Mouse (Mus musculus) lung, postnatal 0 days (tissue): ENCODE results near the gene Crebbp. TPM values are rescaled to one million over a fixed set of nuclear protein-coding genes. Genes with fewer than 3 reads are reported as not detected.

Experiments used
- ATAC-seq: fragments of 200-750 bp; cut with Nextera tagmentation; 2 replicates; pipeline ENCODE4 v1.8.0; 2017; ENCODE audit warnings: moderate library complexity
- DNase-seq: peaks from one replicate; pipeline ENCODE4 v3.0.0-alpha.2; 2016; ENCODE audit warnings: low spot score
- H3K27ac ChIP-seq: fragments of 300-500 bp; sonication (generic); 2 replicates; pipeline ENCODE4 v1.5.1; 2014; ENCODE audit warnings: antibody characterized with exemption, mild to moderate bottlenecking, low read length, mixed read lengths
- H3K27me3 ChIP-seq: fragments of 300-500 bp; sonication (generic); replicated peaks from 2 replicates; pipeline ENCODE4 v1.6.1; 2014; ENCODE audit warnings: low read length, mixed read lengths; ENCODE audit not compliant: insufficient read depth
- H3K36me3 ChIP-seq: fragments of 300-500 bp; sonication (generic); 2 replicates; pipeline ENCODE4 v1.6.1; 2014; ENCODE audit warnings: low read length, mixed read lengths; ENCODE audit not compliant: insufficient read depth
- H3K4me1 ChIP-seq: fragments of 300-500 bp; sonication (generic); 2 replicates; pipeline ENCODE4 v1.6.1; 2014; ENCODE audit warnings: antibody characterized with exemption, low read depth, low read length, mixed read lengths; ENCODE audit not compliant: insufficient read depth
- H3K4me2 ChIP-seq: fragments of 300-500 bp; sonication (generic); replicated peaks from 2 replicates; pipeline ENCODE4 v1.6.1; 2014; ENCODE audit warnings: low read depth, mild to moderate bottlenecking, low read length, moderate library complexity, mixed read lengths
- H3K4me3 ChIP-seq: fragments of 300-500 bp; sonication (generic); 2 replicates; pipeline ENCODE4 v1.5.1; 2014; ENCODE audit warnings: low read depth, low read length
- H3K9ac ChIP-seq: fragments of 300-500 bp; sonication (generic); replicated peaks from 2 replicates; pipeline ENCODE4 v1.6.1; 2014; ENCODE audit warnings: low read depth, mild to moderate bottlenecking
- H3K9me3 ChIP-seq: fragments of 300-500 bp; sonication (generic); 2 replicates; pipeline ENCODE4 v1.6.1; 2016; ENCODE audit warnings: low read length, mixed read lengths
- CTCF ChIP-seq: IDR thresholded peaks from 2 replicates; pipeline ENCODE4 v1.5.1; 2016; ENCODE audit warnings: antibody characterized with exemption, mild to moderate bottlenecking
- EP300 ChIP-seq: IDR thresholded peaks from 2 replicates; pipeline ENCODE4 v1.6.1; 2016; ENCODE audit warnings: antibody characterized with exemption, mild to moderate bottlenecking, control low read depth
- WGBS: fragments of 180-500 bp; shearing (Covaris S2); extraction: QIAGEN DNeasy Blood & Tissue Kit; methylation state at CpG from one replicate; pipeline ENCODE4 v1.1.7; 2014; 5-methylcytosine and 5-hydroxymethylcytosine counted together
- polyA plus RNA-seq: library from polyadenylated mRNA; unstranded; fragments of >200 nt; fragmentation: Nextera tagmentation; extraction: Ambion mirVana; gene quantifications from 2 replicates; pipeline ENCODE4 v1.2.1, GENCODE M21; 2015

Gene Crebbp
- polyA plus RNA-seq, 1 experiment from 2014 or later = 24.7 TPM

DNA sequence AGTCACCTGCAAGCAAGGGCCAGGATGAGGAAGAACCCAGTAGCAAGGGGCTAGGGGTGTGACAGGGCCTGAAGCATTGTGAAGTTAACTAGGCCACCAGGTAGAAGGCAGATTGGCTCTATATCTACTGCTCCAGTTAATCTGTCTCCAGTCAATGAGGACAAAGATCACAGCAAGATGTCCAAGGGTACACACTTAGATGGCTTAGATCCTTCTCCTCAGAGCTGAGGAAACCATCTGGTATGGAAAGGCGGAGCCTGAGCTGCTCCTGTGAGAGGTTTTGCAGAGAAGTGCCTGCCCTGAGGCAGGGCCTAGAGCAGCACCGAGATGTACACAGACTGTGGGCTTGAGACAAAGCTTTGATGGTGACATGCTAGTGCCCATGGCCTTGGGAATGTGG lies 169.7 kb downstream of the Crebbp start:
- no peak overlapping the region for H3K9ac ChIP-seq
- ATAC-seq (no peak), DNase-seq (no peak)
- no peak overlapping the region for H3K4me2 ChIP-seq
- H3K36me3 ChIP-seq = 0 out of 2 replicates have a peak, but pooled peaks cover 11% of the 10 kb centered on the region
- TF ChIP-seq CTCF (no peak), EP300 (no peak)
- H3K4me3 ChIP-seq = no peak overlapping the region
- H3K27ac ChIP-seq = no peak overlapping the region
- WGBS = 94% methylated on average over 2 of the region's 2 CpGs
- H3K4me1 ChIP-seq = no peaks in the 10 kb centered on the region
- no peaks in the 10 kb centered on the region for H3K27me3 ChIP-seq
- H3K9me3 ChIP-seq = no peaks in the 10 kb centered on the region

DNA sequence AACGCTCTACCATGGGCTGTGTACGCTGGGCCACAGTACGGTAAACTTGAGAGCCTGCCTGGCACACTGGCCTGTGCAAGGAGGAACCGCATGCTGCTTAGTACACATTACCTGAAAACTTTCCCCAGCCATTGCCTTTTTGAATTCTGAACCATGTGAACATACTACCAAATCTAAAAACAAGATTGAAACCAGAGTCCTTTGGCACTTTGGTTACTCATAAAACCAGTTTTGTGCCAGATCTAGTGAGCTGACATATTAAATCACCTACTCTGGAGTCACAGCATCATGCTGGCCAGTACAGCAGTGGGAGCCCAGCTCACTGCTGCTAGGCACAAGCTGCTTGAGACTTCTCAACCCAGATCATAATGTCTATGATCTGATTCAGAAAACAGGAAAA lies 172.2 kb downstream of the Crebbp start:
- Histone ChIP-seq H3K4me3 (no peak overlapping the region), H3K27me3 (no peaks in the 10 kb centered on the region), H3K4me2 (no peak overlapping the region), H3K4me1 (no peaks in the 10 kb centered on the region), H3K27ac (no peak overlapping the region), H3K36me3 (peaks cover 5% of the 10 kb centered on the region; the same call in 1 of the 2 replicates), H3K9ac (no peak overlapping the region), H3K9me3 (no peaks in the 10 kb centered on the region)
- no peak for DNase-seq
- ATAC-seq = no peak
- no peak for TF ChIP-seq EP300
- no peak for TF ChIP-seq CTCF
- WGBS = 99% methylated on average over 4 of the region's 4 CpGs

DNA sequence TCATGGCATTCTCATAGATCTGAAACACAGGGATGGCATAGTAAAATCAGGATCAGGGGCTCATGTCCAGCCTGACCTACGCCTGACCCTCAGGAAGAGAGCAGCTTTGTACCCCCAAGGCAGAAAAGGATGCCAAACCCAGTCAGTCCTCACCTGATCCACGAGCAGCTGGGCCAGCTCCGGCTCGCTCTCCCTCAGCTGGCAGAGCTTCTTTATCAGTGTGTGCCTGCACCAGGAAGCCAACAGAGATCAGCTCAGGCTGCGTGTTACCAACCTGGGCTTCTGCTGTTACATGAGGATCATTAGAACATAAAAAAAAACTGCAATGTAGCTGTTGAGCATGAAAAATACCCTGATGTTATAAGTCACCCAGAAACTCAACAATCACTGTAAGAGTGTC lies 173.6 kb downstream of the Crebbp start:
- no peak overlapping the region for H3K4me2 ChIP-seq
- H3K4me1 ChIP-seq = no peaks in the 10 kb centered on the region
- peaks cover 5% of the 10 kb centered on the region; the same call in 1 of the 2 replicates for H3K36me3 ChIP-seq
- no peak overlapping the region for H3K4me3 ChIP-seq
- H3K27ac ChIP-seq = no peak overlapping the region
- WGBS = 86% methylated on average over 5 of the region's 5 CpGs
- no peak for ATAC-seq
- H3K9ac ChIP-seq = no peak overlapping the region
- H3K9me3 ChIP-seq = no peaks in the 10 kb centered on the region
- H3K27me3 ChIP-seq = no peaks in the 10 kb centered on the region
- no peak for DNase-seq
- TF ChIP-seq CTCF = no peak
- TF ChIP-seq EP300 = no peak

DNA sequence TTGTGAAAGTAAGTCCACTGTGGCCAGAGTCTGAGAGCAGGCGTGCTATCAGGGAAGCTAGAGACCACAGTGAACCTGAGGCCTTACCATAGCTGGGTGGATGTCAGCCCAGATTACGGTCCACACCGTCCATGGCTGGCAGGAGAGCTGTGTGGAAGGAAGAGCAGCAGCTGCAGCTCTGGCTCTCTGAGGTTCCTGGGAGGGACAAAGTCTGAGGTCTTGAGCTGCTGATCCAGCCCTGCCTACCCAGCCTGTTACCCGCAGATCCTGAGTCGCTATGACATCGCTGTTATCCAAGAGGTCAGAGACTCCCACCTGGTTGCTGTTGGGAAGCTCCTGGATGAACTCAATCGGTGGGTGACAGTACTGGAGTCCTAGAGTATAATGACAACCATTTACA lies 176.1 kb downstream of the Crebbp start:
- Histone ChIP-seq H3K36me3 (no peaks in the 10 kb centered on the region; the same call in 1 of the 2 replicates), H3K27me3 (no peaks in the 10 kb centered on the region), H3K4me3 (no peak overlapping the region), H3K9me3 (no peaks in the 10 kb centered on the region), H3K4me2 (no peak overlapping the region), H3K27ac (no peak overlapping the region), H3K4me1 (no peaks in the 10 kb centered on the region), H3K9ac (no peak overlapping the region)
- ATAC-seq (no peak), DNase-seq (no peak)
- TF ChIP-seq CTCF (no peak), EP300 (no peak)
- WGBS = 96% methylated on average over 7 of the region's 7 CpGs

DNA sequence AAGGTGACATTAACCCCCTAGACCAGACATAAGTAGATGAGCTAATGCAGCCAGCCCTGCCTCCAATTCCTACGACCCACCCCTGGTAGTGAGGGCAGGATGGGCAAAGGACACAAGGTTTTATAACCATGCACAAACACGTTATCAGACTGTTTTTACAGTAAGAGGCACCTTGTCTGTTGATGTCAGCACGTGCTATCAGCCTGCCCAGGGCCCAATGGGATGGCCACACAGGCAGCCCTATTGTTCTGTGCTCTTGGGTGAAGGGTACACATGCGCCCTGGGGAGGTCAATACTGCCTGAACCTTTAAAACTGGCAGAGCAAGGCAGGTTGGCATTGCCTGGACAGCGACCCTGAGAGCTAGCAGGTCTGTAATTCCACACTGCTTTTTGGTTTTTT lies 177.0 kb downstream of the Crebbp start, which contains the start of gene Dnase1:
Gene Dnase1, plus strand, starts transcription at position 136 of the 400 bp plus-strand sequence.
- no peaks in the 10 kb centered on the region for H3K27me3 ChIP-seq
- H3K9me3 ChIP-seq = no peaks in the 10 kb centered on the region
- no peak within 1 kb of the TSS for H3K4me2 ChIP-seq
- no peaks in the 10 kb centered on the region; the same call in 1 of the 2 replicates for H3K36me3 ChIP-seq
- H3K4me3 ChIP-seq = no peak within 1 kb of the TSS
- no peak within 1 kb of the TSS for H3K27ac ChIP-seq
- TF ChIP-seq EP300 (no peak), CTCF (no peak)
- no peak within 1 kb of the TSS for H3K9ac ChIP-seq
- WGBS = 86% methylated on average over 5 of the region's 5 CpGs
- ATAC-seq = no peak
- DNase-seq = no peak
- no peaks in the 10 kb centered on the region for H3K4me1 ChIP-seq

DNA sequence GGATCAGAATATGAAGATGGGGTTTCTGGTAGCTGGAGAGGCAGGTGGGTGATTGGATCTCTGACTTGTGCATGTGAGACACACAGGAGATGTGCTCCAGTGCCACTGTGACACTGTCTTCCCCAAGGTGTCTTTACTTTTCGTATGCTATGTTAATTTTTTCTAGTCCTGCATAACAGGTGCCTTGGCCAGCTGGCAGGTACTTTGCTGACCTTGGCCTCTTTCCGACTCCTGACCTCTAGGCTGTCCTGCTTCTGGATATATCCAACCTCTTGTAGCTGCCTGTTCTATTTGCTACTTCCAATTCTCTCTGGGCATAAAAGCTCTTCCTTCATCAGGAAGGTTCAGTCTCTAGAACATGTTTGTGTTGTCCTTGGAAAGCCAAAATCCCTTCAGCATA lies 178.2 kb downstream of the Crebbp start:
- Histone ChIP-seq H3K4me3 (no peak overlapping the region), H3K27me3 (no peaks in the 10 kb centered on the region), H3K36me3 (no peaks in the 10 kb centered on the region; the same call in 1 of the 2 replicates), H3K27ac (no peak overlapping the region), H3K4me2 (no peak overlapping the region), H3K9me3 (no peaks in the 10 kb centered on the region), H3K9ac (no peak overlapping the region), H3K4me1 (no peaks in the 10 kb centered on the region)
- no peak for TF ChIP-seq CTCF
- no peak for TF ChIP-seq EP300
- WGBS = 82% methylated on average over 2 of the region's 2 CpGs
- ATAC-seq = no peak
- no peak for DNase-seq

DNA sequence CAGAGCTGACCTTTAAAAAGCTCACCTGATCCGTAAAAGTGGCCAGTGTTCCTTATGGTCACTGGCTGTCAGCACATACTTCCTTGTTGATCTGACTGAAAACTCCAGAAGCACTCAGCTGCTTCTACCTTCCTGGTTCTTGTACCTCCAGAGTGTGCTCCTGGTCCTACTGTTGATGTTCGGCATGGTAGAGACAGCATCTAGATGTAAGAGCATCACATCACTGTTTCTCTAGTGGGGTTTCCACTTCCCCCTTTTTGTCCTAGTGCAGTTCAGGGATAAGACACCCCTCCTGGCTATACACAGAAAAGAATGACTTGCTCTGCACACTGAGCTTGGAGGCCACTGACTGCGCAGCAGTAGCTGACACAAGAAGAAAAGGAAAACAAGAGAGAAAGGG lies 179.3 kb downstream of the Crebbp start:
- Histone ChIP-seq H3K27ac (no peak overlapping the region), H3K36me3 (no peaks in the 10 kb centered on the region; the same call in 1 of the 2 replicates), H3K9ac (no peak overlapping the region), H3K27me3 (no peaks in the 10 kb centered on the region), H3K9me3 (no peaks in the 10 kb centered on the region), H3K4me1 (no peaks in the 10 kb centered on the region), H3K4me2 (no peak overlapping the region), H3K4me3 (no peak overlapping the region)
- DNase-seq (no peak), ATAC-seq (no peak)
- TF ChIP-seq CTCF (no peak), EP300 (no peak)
- WGBS = 85% methylated on average over 3 of the region's 3 CpGs
